ENCODE assay signal across 17 mouse cellular contexts in the genomic region with DNA sequence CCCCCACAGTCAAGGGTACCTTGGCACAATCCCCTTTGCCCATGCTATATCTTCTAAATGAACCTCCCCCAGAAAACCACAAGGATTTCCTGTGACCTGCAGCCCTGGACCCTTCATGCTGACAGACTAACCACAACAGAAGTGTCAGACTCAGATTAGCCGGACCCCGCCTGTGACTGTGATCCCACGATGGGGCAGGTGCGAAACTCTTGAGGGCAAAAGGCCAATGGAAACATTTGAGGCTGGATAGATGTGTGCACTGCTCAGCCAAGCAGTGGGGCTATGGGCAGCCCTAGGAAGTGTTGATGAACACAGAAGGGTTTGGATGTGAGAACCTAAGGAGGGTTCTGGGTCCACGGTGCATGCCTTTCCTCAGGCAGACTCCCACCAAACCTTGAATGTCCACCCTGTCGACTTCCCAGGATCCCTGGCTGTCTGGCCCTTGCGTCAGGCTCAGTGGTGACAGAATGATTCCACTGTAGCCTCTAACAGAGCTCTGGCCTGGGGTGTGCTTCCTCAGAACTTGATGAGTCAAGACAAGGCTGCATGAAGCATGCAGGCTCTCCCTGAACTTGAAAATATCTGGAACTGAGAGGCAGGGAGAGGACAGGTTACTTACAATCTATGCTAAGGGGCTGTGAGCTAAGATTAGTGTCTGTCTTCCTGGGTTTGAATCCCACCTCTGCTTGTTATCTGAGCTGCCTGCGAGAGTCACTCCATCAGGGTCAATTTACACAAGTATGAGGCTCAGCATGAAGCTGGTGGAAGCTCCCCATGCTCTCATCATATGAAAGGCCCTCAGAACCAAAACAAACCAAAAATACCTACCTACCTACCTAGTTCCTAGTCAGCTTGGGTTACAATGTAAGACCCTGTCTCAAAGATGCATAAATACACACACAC. TPM values are rescaled to one million over a fixed set of nuclear protein-coding genes. Genes with fewer than 3 reads are reported as not detected.
DNase-seq lines count a peak whose midpoint lies in the region; ATAC-seq and TF ChIP-seq lines count a peak whose summit lies in the region.
"Had no signal": no experiment of that assay in that cellular context is flagged by ENCODE, and none has a peak within 500 bp of the region (broad histone marks: within the 10 kb centered on the region; RNA-seq: fewer than 3 reads in every experiment).

No protein-coding gene starts in this region.

- no peak for TF ChIP-seq POLR2A in bone marrow macrophage, adult 2 months (IDR thresholded peaks at IDR 0.05; ENCODE audit: borderline replicate concordance, low read depth, low read length)
- TF ChIP-seq POLR2A in myocyte (IDR thresholded peaks at IDR 0.05; ENCODE audit: insufficient read length, low read depth), result no peak

- H3K36me3 ChIP-seq in myocyte (ENCODE audit: control insufficient read depth, insufficient read depth), result no peaks in the 10 kb centered on the region
- H3K36me3 ChIP-seq: embryonic facial prominence, embryonic 12.5 days; forebrain, embryonic 12.5 days; heart, embryonic 12.5 days; hindbrain, embryonic 13.5 days; limb, embryonic 15.5 days; midbrain, embryonic 15.5 days had no signal

- H3K27ac ChIP-seq in bone marrow macrophage, adult 2 months (ENCODE audit: insufficient read depth, low read depth, low read length), result no peak overlapping the region
- H3K27ac ChIP-seq: embryonic facial prominence, embryonic 12.5 days; forebrain, embryonic 12.5 days; hindbrain, embryonic 13.5 days; kidney, postnatal 0 days; limb, embryonic 15.5 days; midbrain, embryonic 15.5 days had no signal

- ATAC-seq in CD4-positive, CD25-positive, alpha-beta regulatory T cell, adult 4 months, result peak; percentile 68
- ATAC-seq: midbrain, embryonic 15.5 days had no signal

- peak; percentile 26 to 35 for DNase-seq in cerebellum, postnatal 10 days
- no peak for DNase-seq in cerebellum, adult 8-10 months
- no peak for DNase-seq in right cerebral cortex, postnatal 4 days
- DNase-seq in kidney, postnatal 14 days, result no peak
- no peak for DNase-seq in cerebellum, postnatal 36 days
- DNase-seq: adrenal gland, adult 8-10 months had no signal

- TF ChIP-seq CTCF in bone marrow macrophage, adult 2 months (IDR thresholded peaks at IDR 0.05; ENCODE audit: low read depth, low read length), result 0 out of 2 replicates have a peak, but pooled peaks have one; percentile 24

- no peaks in the 10 kb centered on the region for H3K79me2 ChIP-seq in myocyte (ENCODE audit: control insufficient read depth, insufficient read depth)

- no peak overlapping the region for H3K4me3 ChIP-seq in bone marrow macrophage, adult 2 months (ENCODE audit: insufficient read depth, low read length)
- no peak overlapping the region for H3K4me3 ChIP-seq in myocyte
- H3K4me3 ChIP-seq: embryonic facial prominence, embryonic 12.5 days; forebrain, embryonic 12.5 days; heart, embryonic 12.5 days; hindbrain, embryonic 13.5 days; limb, embryonic 15.5 days; midbrain, embryonic 15.5 days had no signal

- peaks cover 55% of the 10 kb centered on the region for H3K4me1 ChIP-seq in bone marrow macrophage, adult 2 months (ENCODE audit: control insufficient read depth, insufficient read depth, low read length)

- no peaks in the 10 kb centered on the region for H3K27me3 ChIP-seq in myocyte (ENCODE audit: control insufficient read depth, insufficient read depth, insufficient read length)
- H3K27me3 ChIP-seq: embryonic facial prominence, embryonic 12.5 days; midbrain, embryonic 15.5 days had no signal

- peak overlapping the region; percentile 15 for H3K4me2 ChIP-seq in myocyte (ENCODE audit: low read depth)
- H3K4me2 ChIP-seq: embryonic facial prominence, embryonic 12.5 days; forebrain, embryonic 12.5 days; heart, embryonic 12.5 days; hindbrain, embryonic 13.5 days; limb, embryonic 15.5 days; midbrain, embryonic 15.5 days had no signal

- H3ac ChIP-seq in myocyte (ENCODE audit: control insufficient read depth, insufficient read length), result no peak overlapping the region

TF ChIP-seq in myocyte, 11 proteins besides CTCF, POLR2A, EP300 and RAD21:
- TF ChIP-seq MYOG (IDR thresholded peaks at IDR 0.05; ENCODE audit: control insufficient read depth in 1 of 3, insufficient read depth in 1 of 3, insufficient read length in 2 of 3, low read depth in 2 of 3) (peak in 1 of 3 experiments; percentile 83), MYOD1 (IDR thresholded peaks at IDR 0.05; ENCODE audit: control insufficient read depth in 1 of 3, insufficient read length in 2 of 3, low read depth in 2 of 3) (peak in 2 of 3 experiments; percentile 70 to 75), POLR2AphosphoS2 (IDR thresholded peaks at IDR 0.05; ENCODE audit: insufficient read length, low read depth) (no peak), MAX (IDR thresholded peaks at IDR 0.05; ENCODE audit: low read depth) (no peak), CEBPB (IDR thresholded peaks at IDR 0.05; ENCODE audit: insufficient read depth, poor library complexity, severe bottlenecking) (no peak), SRF (IDR thresholded peaks at IDR 0.05; ENCODE audit: control insufficient read depth, insufficient read length, low read depth) (no peak), TCF3 (IDR thresholded peaks at IDR 0.05; ENCODE audit: insufficient read length, low read depth) (no peak), USF1 (IDR thresholded peaks at IDR 0.05; ENCODE audit: low read depth) (no peak), REST (IDR thresholded peaks at IDR 0.05; ENCODE audit: insufficient read depth, insufficient read length) (no peak), TCF12 (IDR thresholded peaks at IDR 0.05; ENCODE audit: insufficient read depth, poor library complexity, severe bottlenecking) (peak; percentile 31), E2F4 (IDR thresholded peaks at IDR 0.05; ENCODE audit: insufficient read depth) (no peak)

RNA-seq across cellular contexts. Expression of a gene that starts 10.7 kb away (rescaled TPM):
- polyA plus RNA-seq in CD4-positive, CD25-positive, alpha-beta regulatory T cell, adult 4 months (2017; shearing (Covaris generic)), result 10 to 100 TPM; 15.1 to 22.6 TPM
- 16.3 and 17.5 TPM in 2 replicates for polyA plus RNA-seq in bone marrow macrophage, adult 2 months (2012; ENCODE audit: insufficient read depth, insufficient read length, missing spikeins)
- polyA plus RNA-seq in myocyte (2012; fragmentation: generic; extraction: Trizol), result 30.3 TPM

RNA-seq across cellular contexts. Expression of a gene that starts 36.8 kb away (rescaled TPM):
- polyA plus RNA-seq in CD4-positive, CD25-positive, alpha-beta regulatory T cell, adult 4 months (2017; shearing (Covaris generic)), result not detected
- polyA plus RNA-seq in bone marrow macrophage, adult 2 months (2012; ENCODE audit: insufficient read depth, insufficient read length, missing spikeins), result not detected in 2 replicates
- not detected for polyA plus RNA-seq in myocyte (2012; fragmentation: generic; extraction: Trizol)
- polyA plus RNA-seq: embryonic facial prominence, embryonic 12.5 days; forebrain, embryonic 12.5 days; heart, embryonic 12.5 days; hindbrain, embryonic 13.5 days; limb, embryonic 15.5 days; lung, postnatal 0 days; midbrain, embryonic 15.5 days had no signal

Comparison
In these comparisons a context has a peak if more than half of its experiments do, and no peak if none do; other contexts are left out.
1. DNase-seq: peak in cerebellum, postnatal 10 days (2 of 2); none in cerebellum, adult 8-10 months (single experiment), right cerebral cortex, postnatal 4 days (single experiment), kidney, postnatal 14 days (single experiment) and cerebellum, postnatal 36 days (0 of 2).